Mouse (Mus musculus) bone marrow macrophage, adult 2 months (primary cell): ENCODE data around the gene Nfat5.

ENCODE experiments used
- CTCF ChIP-seq: IDR thresholded peaks from 2 replicates; pipeline ENCODE4 v1.5.1; 2012; ENCODE audit warnings: low read depth, mild to moderate bottlenecking, low read length, moderate library complexity
- POLR2A ChIP-seq: IDR thresholded peaks from 2 replicates; pipeline ENCODE4 v1.6.1; 2012; ENCODE audit warnings: mild to moderate bottlenecking, low read depth, low read length, borderline replicate concordance

- TF ChIP-seq POLR2A, result no peak
- TF ChIP-seq CTCF, result no peak
Measured at GRCm38 (mm10) chr8:107244218-107244617, 49.1 kb upstream of the Nfat5 start.
